In genomic region chr9:97004726-97005125, GRCm38 (mm10) we compare ENCODE assay signal across 31 mouse cellular contexts.
"Had no signal": no experiment of that assay in that cellular context is flagged by ENCODE, and none has a peak within 500 bp of the region (broad histone marks: within the 10 kb centered on the region; RNA-seq: fewer than 3 reads in every experiment).

No protein-coding gene starts in this region.

- DNase-seq: left cerebral cortex, postnatal 4 days; liver; liver, embryonic 13.5 days; liver, postnatal 0 days; lung, adult 18-20 months; lung, adult 2 months; lung, embryonic 14.5 days; lung, postnatal 10 days; lung, postnatal 14 days; lung, postnatal 36 days; lung, postnatal 4 days; midbrain, embryonic 14.5 days had no signal

- H3K9me3 ChIP-seq: limb, embryonic 10.5 days; limb, embryonic 15.5 days; liver, embryonic 12.5 days; liver, embryonic 13.5 days; lung, embryonic 15.5 days; midbrain, embryonic 13.5 days had no signal

- H3K9ac ChIP-seq: limb, embryonic 12.5 days; limb, embryonic 13.5 days; limb, embryonic 15.5 days; liver, embryonic 12.5 days; liver, embryonic 13.5 days; liver, embryonic 14.5 days; liver, embryonic 15.5 days; liver, postnatal 0 days; lung, embryonic 14.5 days; lung, embryonic 15.5 days; midbrain, embryonic 12.5 days; midbrain, embryonic 13.5 days; neural tube, embryonic 12.5 days; neural tube, embryonic 13.5 days had no signal

- H3K4me1 ChIP-seq: liver, embryonic 12.5 days; liver, embryonic 13.5 days; liver, embryonic 15.5 days; megakaryocyte, embryonic 14.5 days; neural tube, embryonic 12.5 days had no signal

- H3K36me3 ChIP-seq: limb, embryonic 15.5 days; liver, embryonic 12.5 days; liver, embryonic 13.5 days; liver, embryonic 15.5 days; lung, embryonic 15.5 days had no signal

- H3K27ac ChIP-seq: limb, embryonic 10.5 days; limb, embryonic 12.5 days; limb, embryonic 13.5 days; limb, embryonic 15.5 days; liver, embryonic 12.5 days; liver, embryonic 13.5 days; liver, embryonic 14.5 days; liver, embryonic 15.5 days; lung, embryonic 15.5 days; macrophage; midbrain, embryonic 12.5 days; midbrain, embryonic 13.5 days; neural tube, embryonic 12.5 days; neural tube, embryonic 13.5 days had no signal

- H3K27me3 ChIP-seq: limb, embryonic 12.5 days; limb, embryonic 13.5 days; limb, embryonic 15.5 days; liver, embryonic 13.5 days; liver, embryonic 15.5 days; lung, embryonic 15.5 days; megakaryocyte, embryonic 14.5 days; midbrain, embryonic 12.5 days; midbrain, embryonic 13.5 days; neural tube, embryonic 12.5 days; neural tube, embryonic 13.5 days had no signal

- ATAC-seq: liver, embryonic 12.5 days; liver, postnatal 0 days; lung, postnatal 0 days; midbrain, embryonic 13.5 days; midbrain, embryonic 16.5 days had no signal

- H3K4me2 ChIP-seq: limb, embryonic 12.5 days; limb, embryonic 13.5 days; limb, embryonic 15.5 days; liver, embryonic 11.5 days; liver, embryonic 12.5 days; liver, embryonic 13.5 days; liver, embryonic 15.5 days; lung, embryonic 14.5 days; lung, embryonic 15.5 days; midbrain, embryonic 11.5 days; midbrain, embryonic 12.5 days; midbrain, embryonic 13.5 days; neural tube, embryonic 12.5 days; neural tube, embryonic 13.5 days had no signal

- H3K4me3 ChIP-seq: limb, embryonic 10.5 days; limb, embryonic 12.5 days; limb, embryonic 13.5 days; limb, embryonic 15.5 days; liver, embryonic 12.5 days; liver, embryonic 13.5 days; liver, embryonic 15.5 days; lung, embryonic 15.5 days; megakaryocyte, embryonic 14.5 days; midbrain, embryonic 12.5 days; midbrain, embryonic 13.5 days; myocyte; neural tube, embryonic 12.5 days; neural tube, embryonic 13.5 days had no signal
